Mouse (Mus musculus) liver, postnatal 0 days (tissue): ENCODE data around the gene Hpgd.

Experiments
- CTCF ChIP-seq: sonication (generic); IDR thresholded peaks from 2 replicates; pipeline ENCODE4 v1.5.1; 2016; ENCODE audit warnings: antibody characterized with exemption, low read depth
- EP300 ChIP-seq: IDR thresholded peaks from 2 replicates; pipeline ENCODE4 v1.6.1; 2016; ENCODE audit warnings: antibody characterized with exemption, low read depth, mild to moderate bottlenecking

DNA sequence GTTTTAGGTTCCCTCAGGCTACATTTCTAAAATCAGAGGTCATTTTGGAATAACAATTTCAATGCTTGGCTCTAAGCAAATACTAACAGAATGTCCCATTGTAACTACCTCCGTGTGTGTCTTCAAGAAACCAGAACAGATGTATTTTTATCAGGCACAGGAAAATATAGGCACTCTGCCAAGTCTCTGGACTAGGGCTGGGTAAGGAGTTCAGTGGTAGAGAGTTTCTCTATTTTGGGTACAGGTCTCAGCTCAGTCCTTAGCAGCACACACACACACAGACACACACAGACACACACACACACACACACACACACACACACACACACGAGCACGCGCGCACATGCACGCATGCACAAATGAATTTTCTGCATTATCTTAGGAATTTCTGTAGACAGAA lies 49.1 kb downstream of the Hpgd start:
- TF ChIP-seq CTCF (no peak), EP300 (no peak)
